Mouse (Mus musculus) ES-Bruce4 (cell line): ENCODE data around the gene Mmd. TPM values are rescaled to one million over a fixed set of nuclear protein-coding genes. Genes with fewer than 3 reads are reported as not detected.

ENCODE experiments used
- H3K27ac ChIP-seq: 2 replicates; pipeline ENCODE4 v1.5.1; 2012; ENCODE audit warnings: low read length, inconsistent platforms; ENCODE audit not compliant: insufficient read depth
- H3K27me3 ChIP-seq: 2 replicates; pipeline ENCODE4 v1.6.1; 2012; ENCODE audit warnings: mild to moderate bottlenecking, low read length, inconsistent platforms; ENCODE audit not compliant: control insufficient read depth, poor library complexity, insufficient read depth, severe bottlenecking
- H3K36me3 ChIP-seq: 2 replicates; pipeline ENCODE4 v1.6.1; 2012; ENCODE audit warnings: inconsistent platforms, mild to moderate bottlenecking, low read length, moderate library complexity; ENCODE audit not compliant: control insufficient read depth, poor library complexity, insufficient read depth, severe bottlenecking
- H3K4me1 ChIP-seq: one replicate; pipeline ENCODE4 v1.8.1; 2011; ENCODE audit warnings: low read length; ENCODE audit not compliant: control insufficient read depth, insufficient read depth
- H3K4me3 ChIP-seq: 2 replicates; pipeline ENCODE4 v1.5.1; 2011; ENCODE audit warnings: low read depth, mild to moderate bottlenecking, low read length
- H3K9ac ChIP-seq: 2 replicates; pipeline ENCODE4 v1.6.1; 2012; ENCODE audit warnings: low read depth, mild to moderate bottlenecking, inconsistent platforms; ENCODE audit not compliant: poor library complexity, severe bottlenecking
- H3K9me3 ChIP-seq: replicated peaks from 2 replicates; pipeline ENCODE4 v1.6.1; 2012; ENCODE audit warnings: mild to moderate bottlenecking, low read length, inconsistent platforms; ENCODE audit not compliant: control insufficient read depth, poor library complexity, insufficient read depth, severe bottlenecking
- CTCF ChIP-seq: IDR thresholded peaks from one replicate; pipeline ENCODE4 v1.8.1; 2011; ENCODE audit warnings: low read depth, low read length
- EP300 ChIP-seq: IDR thresholded peaks from 2 replicates; pipeline ENCODE4 v1.6.1; 2011; ENCODE audit warnings: low read depth, low read length; ENCODE audit not compliant: insufficient read depth
- POLR2A ChIP-seq: IDR thresholded peaks from one replicate; pipeline ENCODE4 v1.8.1; 2011; ENCODE audit warnings: low read length; ENCODE audit not compliant: insufficient read depth
- polyA plus RNA-seq: library from polyadenylated mRNA; stranded (reverse); fragments of >200 nt; gene quantifications from 2 replicates; pipeline ENCODE4 v1.2.4, GENCODE M21; 2011; ENCODE audit warnings: low read depth; ENCODE audit not compliant: missing spikeins, insufficient read depth, insufficient read length

The Mmd gene
- polyA plus RNA-seq, 1 experiment: 19.6 TPM

DNA sequence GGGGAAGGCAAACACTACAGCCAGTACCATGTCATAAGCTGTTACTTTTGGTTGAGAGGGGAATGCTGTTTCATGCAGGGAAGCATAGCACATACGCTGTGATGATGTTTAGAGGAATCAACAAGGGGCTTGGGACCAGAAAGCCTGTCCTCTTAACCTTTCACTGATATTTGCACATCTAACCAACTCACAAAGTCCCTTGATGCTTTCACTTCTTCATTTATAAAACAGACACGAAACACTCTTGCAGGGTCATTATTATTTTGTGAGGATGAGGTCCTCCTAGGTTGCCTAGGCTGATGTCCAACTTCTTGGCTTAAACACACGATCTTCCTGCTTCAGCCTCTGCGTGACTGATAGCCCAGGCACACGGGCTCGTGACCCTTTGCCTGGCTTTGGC lies 3.6 kb upstream of the Mmd start:
- Histone ChIP-seq H3K27ac (no peak overlapping the region), H3K36me3 (no peaks in the 10 kb centered on the region), H3K27me3 (0 out of 2 replicates have a peak, but pooled peaks cover under 1% of the 10 kb centered on the region), H3K9me3 (no peaks in the 10 kb centered on the region), H3K4me3 (no peak overlapping the region), H3K9ac (no peak overlapping the region), H3K4me1 (no peaks in the 10 kb centered on the region)
- TF ChIP-seq POLR2A (no peak), EP300 (no peak), CTCF (no peak)

- Histone ChIP-seq H3K27ac (no peak overlapping the region), H3K9ac (no peak overlapping the region), H3K4me3 (no peak overlapping the region), H3K9me3 (no peaks in the 10 kb centered on the region), H3K4me1 (no peaks in the 10 kb centered on the region), H3K27me3 (0 out of 2 replicates have a peak, but pooled peaks cover 2% of the 10 kb centered on the region), H3K36me3 (no peaks in the 10 kb centered on the region)
- TF ChIP-seq CTCF (no peak), POLR2A (no peak), EP300 (no peak)
Measured at GRCm38 (mm10) chr11:90246676-90247075, 2.6 kb upstream of the Mmd start.

GRCm38 (mm10) chr11:90247793-90248192 lies 1.5 kb upstream of the Mmd start:
- no peak overlapping the region for H3K4me3 ChIP-seq
- no peak overlapping the region for H3K27ac ChIP-seq
- no peaks in the 10 kb centered on the region for H3K9me3 ChIP-seq
- no peaks in the 10 kb centered on the region for H3K36me3 ChIP-seq
- H3K9ac ChIP-seq: no peak overlapping the region
- H3K27me3 ChIP-seq: 0 out of 2 replicates have a peak, but pooled peaks cover 2% of the 10 kb centered on the region
- TF ChIP-seq POLR2A: no peak
- TF ChIP-seq EP300: no peak
- TF ChIP-seq CTCF: no peak
- no peaks in the 10 kb centered on the region for H3K4me1 ChIP-seq

- no peak for TF ChIP-seq CTCF
- no peak for TF ChIP-seq POLR2A
- no peak for TF ChIP-seq EP300
- no peak overlapping the region for H3K27ac ChIP-seq
Measured at GRCm38 (mm10) chr11:90249701-90250141, 465 bp downstream of the Mmd start.

DNA sequence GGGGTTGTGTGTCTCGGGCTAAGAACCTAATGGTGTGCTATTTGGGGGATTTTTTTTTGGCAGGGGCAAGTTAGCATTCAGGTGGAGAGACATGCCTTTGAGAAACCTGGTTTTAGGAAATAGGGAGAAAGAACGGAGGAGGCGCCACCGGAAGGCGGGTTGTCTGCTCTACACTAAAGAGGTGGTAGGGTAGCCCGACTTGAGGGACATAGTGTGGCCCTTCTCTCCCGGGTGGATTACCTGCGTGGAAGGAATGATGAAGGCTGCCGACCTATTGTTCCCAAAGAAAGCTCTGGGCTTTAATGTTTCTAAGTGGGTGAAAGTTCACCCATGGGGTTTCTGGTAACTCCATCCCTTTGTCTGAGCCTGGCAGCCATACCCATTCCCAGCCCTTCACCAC lies 933 bp downstream of the Mmd start:
- no peaks in the 10 kb centered on the region for H3K36me3 ChIP-seq
- H3K9me3 ChIP-seq: no peaks in the 10 kb centered on the region
- no peak for TF ChIP-seq POLR2A
- TF ChIP-seq EP300: no peak
- TF ChIP-seq CTCF: no peak
- H3K27ac ChIP-seq: no peak overlapping the region
- 0 out of 2 replicates have a peak, but pooled peaks cover 2% of the 10 kb centered on the region for H3K27me3 ChIP-seq
- no peaks in the 10 kb centered on the region for H3K4me1 ChIP-seq
- H3K9ac ChIP-seq: peak overlapping the region; percentile 87
- H3K4me3 ChIP-seq: peak overlapping the region; percentile 83

More at GRCm38 (mm10) chr11:90249701-90250141, 465 bp downstream of the Mmd start:
- Histone ChIP-seq H3K4me3 (peak overlapping the region; percentile 83), H3K9ac (peak overlapping the region; percentile 87), H3K9me3 (no peaks in the 10 kb centered on the region), H3K36me3 (no peaks in the 10 kb centered on the region), H3K27me3 (0 out of 2 replicates have a peak, but pooled peaks cover 2% of the 10 kb centered on the region), H3K4me1 (no peaks in the 10 kb centered on the region)

- H3K9me3 ChIP-seq: no peaks in the 10 kb centered on the region
- H3K27me3 ChIP-seq: 0 out of 2 replicates have a peak, but pooled peaks cover 2% of the 10 kb centered on the region
- no peak overlapping the region for H3K9ac ChIP-seq
- H3K36me3 ChIP-seq: no peaks in the 10 kb centered on the region
- no peak overlapping the region for H3K4me3 ChIP-seq
- no peaks in the 10 kb centered on the region for H3K4me1 ChIP-seq
- no peak overlapping the region for H3K27ac ChIP-seq
- no peak for TF ChIP-seq EP300
Measured at GRCm38 (mm10) chr11:90250730-90251129, 1.5 kb downstream of the Mmd start.
